Mouse (Mus musculus) lung, adult 2 months (tissue): ENCODE results near the gene Hecw2. TPM values are rescaled to one million over a fixed set of nuclear protein-coding genes. Genes with fewer than 3 reads are reported as not detected.

Experiments used
- DNase-seq: peaks from one replicate; pipeline ENCODE4 v3.0.0; 2022
- H3K4me1 ChIP-seq: fragments of 200-500 bp; 2 replicates; pipeline ENCODE4 v1.6.1; 2011; ENCODE audit warnings: low read length; ENCODE audit not compliant: control insufficient read depth, insufficient read depth
- H3K4me3 ChIP-seq: fragments of 200-500 bp; replicated peaks from 2 replicates; pipeline ENCODE3; 2011; ENCODE audit warnings: low read depth, mild to moderate bottlenecking, control low read depth, low read length; ENCODE audit errors: extremely low read depth
- CTCF ChIP-seq: fragments of 200-500 bp; IDR thresholded peaks from 2 replicates; pipeline ENCODE4 v1.5.1; 2011; ENCODE audit warnings: mild to moderate bottlenecking, low read length, control low read depth; ENCODE audit not compliant: insufficient read depth
- POLR2A ChIP-seq: fragments of 200-500 bp; IDR thresholded peaks from 2 replicates; pipeline ENCODE4 v1.6.1; 2011; ENCODE audit warnings: low read depth, mild to moderate bottlenecking, control low read depth, low read length, borderline replicate concordance; ENCODE audit errors: extremely low read depth
- WGBS: fragments of 180-500 bp; shearing (Covaris S2); methylation state at CpG from one replicate; pipeline ENCODE4 v1.1.7; 2018; 5-methylcytosine and 5-hydroxymethylcytosine counted together
- polyA plus RNA-seq: library from polyadenylated mRNA; depleted of rRNA; stranded (reverse); fragments of >200 nt; gene quantifications from 2 replicates; pipeline ENCODE4 v1.2.3, GENCODE M21; 2012; rRNA removed

The Hecw2 gene
- polyA plus RNA-seq, 1 experiment, result 5.8 TPM

- DNase-seq, result no peak
- 59% methylated on average over 6 of the region's 6 CpGs for WGBS
- H3K4me1 ChIP-seq, result no peaks in the 10 kb centered on the region; the same call in 1 of the 2 replicates
- no peak overlapping the region for H3K4me3 ChIP-seq
- TF ChIP-seq CTCF (no peak), POLR2A (no peak)
These were observed 419.9 kb downstream of the Hecw2 start for GRCm38 (mm10) chr1:53775036-53775435.

GRCm38 (mm10) chr1:53774571-53774970 is 420.4 kb downstream of the Hecw2 start:
- no peak for DNase-seq
- TF ChIP-seq CTCF (no peak), POLR2A (no peak)
- 78% methylated on average over 3 of the region's 3 CpGs for WGBS
- Histone ChIP-seq H3K4me3 (no peak overlapping the region), H3K4me1 (no peaks in the 10 kb centered on the region; the same call in 1 of the 2 replicates)

GRCm38 (mm10) chr1:53773994-53774393 is 421.0 kb downstream of the Hecw2 start:
- WGBS, result 61% methylated on average over 6 of the region's 6 CpGs
- H3K4me3 ChIP-seq, result no peak overlapping the region

GRCm38 (mm10) chr1:53772967-53773366 is 422.0 kb downstream of the Hecw2 start:
- Histone ChIP-seq H3K4me1 (no peaks in the 10 kb centered on the region; the same call in 1 of the 2 replicates), H3K4me3 (no peak overlapping the region)
- WGBS, result 82% methylated on average over 3 of the region's 3 CpGs
- no peak for TF ChIP-seq CTCF
- no peak for TF ChIP-seq POLR2A
- no peak for DNase-seq

More at GRCm38 (mm10) chr1:53773994-53774393, 421.0 kb downstream of the Hecw2 start:
- TF ChIP-seq CTCF (no peak), POLR2A (no peak)
- no peaks in the 10 kb centered on the region; the same call in 1 of the 2 replicates for H3K4me1 ChIP-seq
- DNase-seq, result no peak

GRCm38 (mm10) chr1:53771476-53771875 is 423.5 kb downstream of the Hecw2 start:
- no peak for DNase-seq
- Histone ChIP-seq H3K4me1 (no peaks in the 10 kb centered on the region), H3K4me3 (no peak overlapping the region)
- 85% methylated on average over 6 of the region's 6 CpGs for WGBS
- TF ChIP-seq CTCF (no peak), POLR2A (no peak)

- TF ChIP-seq POLR2A (no peak), CTCF (no peak)
- DNase-seq, result no peak
- Histone ChIP-seq H3K4me1 (no peaks in the 10 kb centered on the region), H3K4me3 (no peak overlapping the region)
- 37% methylated on average over 2 of the region's 2 CpGs for WGBS
These were observed 428.9 kb downstream of the Hecw2 start for GRCm38 (mm10) chr1:53766112-53766511.

GRCm38 (mm10) chr1:53757316-53757715 is 437.7 kb downstream of the Hecw2 start:
- TF ChIP-seq CTCF (no peak), POLR2A (no peak)
- 79% methylated on average over 4 of the region's 4 CpGs for WGBS
- Histone ChIP-seq H3K4me1 (no peaks in the 10 kb centered on the region; the same call in 1 of the 2 replicates), H3K4me3 (no peak overlapping the region)
- DNase-seq, result no peak

Other genes starting within 250 kb of the Hecw2 start
- gene Ccdc150, start 55.5 kb upstream of the Hecw2 start, polyA plus RNA-seq, result 0.09 and 0.25 TPM in 2 replicates
- 2.6 and 4.5 TPM in 2 replicates for gene Gtf3c3, start 243.8 kb upstream of the Hecw2 start, polyA plus RNA-seq